Mouse (Mus musculus) liver, embryonic 14.5 days (tissue): Measurements from ENCODE around the gene Elk3. TPM values are rescaled to one million over a fixed set of nuclear protein-coding genes. Genes with fewer than 3 reads are reported as not detected.

Source experiments
- ATAC-seq: fragments of 200-750 bp; cut with Nextera tagmentation; 2 replicates; pipeline ENCODE4 v1.8.0; 2017; ENCODE audit warnings: moderate number of reproducible peaks, mild to moderate bottlenecking, moderate library complexity; ENCODE audit not compliant: insufficient read depth
- DNase-seq, 3 experiments: peaks; one replicate each; pipeline ENCODE4 v3.0.0-alpha.2; 2012 to 2013; ENCODE audit warnings: low read depth in 3 of 3, low spot score in 3 of 3
- H3K27ac ChIP-seq: fragments of 300-500 bp; sonication (generic); 2 replicates; pipeline ENCODE4 v1.5.1; 2014; ENCODE audit warnings: moderate library complexity, mild to moderate bottlenecking, control low read depth, inconsistent platforms
- H3K27me3 ChIP-seq: fragments of 300-500 bp; sonication (generic); 2 replicates; pipeline ENCODE4 v1.6.1; 2014; ENCODE audit warnings: mild to moderate bottlenecking, low read length, moderate library complexity; ENCODE audit not compliant: control insufficient read depth, insufficient read depth
- H3K36me3 ChIP-seq: fragments of 300-500 bp; sonication (generic); replicated peaks from 2 replicates; pipeline ENCODE4 v1.6.1; 2014; ENCODE audit warnings: low read depth; ENCODE audit not compliant: control insufficient read depth, insufficient read depth
- H3K4me1 ChIP-seq, 2 experiments: fragments of 200-500 bp in 1 of 2; fragments of 300-500 bp in 1 of 2; sonication (generic) in 1 of 2; replicated peaks; 2 replicates each; pipeline ENCODE4 v1.6.1; 2012 to 2014; ENCODE audit warnings: antibody characterized with exemption in 1 of 2, inconsistent platforms in 1 of 2, low read length in 1 of 2; ENCODE audit not compliant: control insufficient read depth in 2 of 2, insufficient read depth in 2 of 2
- H3K4me2 ChIP-seq: fragments of 300-500 bp; sonication (generic); 2 replicates; pipeline ENCODE4 v1.6.1; 2014; ENCODE audit warnings: low read depth, mild to moderate bottlenecking, control low read depth, moderate library complexity
- H3K4me3 ChIP-seq, 2 experiments: fragments of 200-500 bp in 1 of 2; fragments of 300-500 bp in 1 of 2; sonication (generic) in 1 of 2; 2 replicates each; pipeline ENCODE4 v1.5.1; 2012 to 2014; ENCODE audit warnings: low read depth in 2 of 2, low read length in 2 of 2, mild to moderate bottlenecking in 2 of 2, control low read depth in 1 of 2, inconsistent platforms in 1 of 2, moderate library complexity in 1 of 2; ENCODE audit not compliant: insufficient read depth in 1 of 2
- H3K9ac ChIP-seq: fragments of 300-500 bp; sonication (generic); replicated peaks from 2 replicates; pipeline ENCODE4 v1.6.1; 2014; ENCODE audit warnings: mild to moderate bottlenecking, control low read depth, moderate library complexity
- H3K9me3 ChIP-seq: fragments of 300-500 bp; sonication (generic); 2 replicates; pipeline ENCODE4 v1.6.1; 2016; ENCODE audit warnings: low read length, mixed read lengths; ENCODE audit not compliant: control insufficient read depth
- CTCF ChIP-seq: IDR thresholded peaks from 2 replicates; pipeline ENCODE4 v1.5.1; 2016; ENCODE audit warnings: antibody characterized with exemption, low read depth, control low read depth
- EP300 ChIP-seq: IDR thresholded peaks from 2 replicates; pipeline ENCODE4 v1.6.1; 2016; ENCODE audit warnings: antibody characterized with exemption, low read depth
- WGBS: fragments of 180-500 bp; shearing (Covaris S2); extraction: QIAGEN DNeasy Blood & Tissue Kit; methylation state at CpG from one replicate; pipeline ENCODE4 v1.1.7; 2014; ENCODE audit not compliant: insufficient replicate concordance; 5-methylcytosine and 5-hydroxymethylcytosine counted together
- polyA plus RNA-seq, 2 experiments: library from polyadenylated mRNA; depleted of rRNA in 1 of 2; stranded (reverse) in 1 of 2; unstranded in 1 of 2; fragments of >200 nt; fragmentation: Nextera tagmentation in 1 of 2; extraction: Ambion mirVana in 1 of 2; gene quantifications; 2 replicates each; pipeline versions ENCODE4 v1.2.1 to v1.2.3; 2012 to 2014

Gene Elk3
- polyA plus RNA-seq, 2 experiments: 4.0 to 4.6 TPM

- Histone ChIP-seq H3K27me3 (no peaks in the 10 kb centered on the region), H3K36me3 (peaks cover 6% of the 10 kb centered on the region), H3K4me1 (no peaks in the 10 kb centered on the region), H3K9ac (no peak overlapping the region), H3K4me2 (no peak overlapping the region), H3K9me3 (no peaks in the 10 kb centered on the region), H3K4me3 (no peak overlapping the region), H3K27ac (no peak overlapping the region)
- no peak for ATAC-seq
- WGBS: 76% methylated on average over 6 of the region's 6 CpGs
- TF ChIP-seq EP300 (no peak), CTCF (no peak)
- no peak for DNase-seq
Measured at GRCm38 (mm10) chr10:93247902-93248301, 63.0 kb downstream of the Elk3 start.

- Histone ChIP-seq H3K4me1 (no peaks in the 10 kb centered on the region), H3K27ac (no peak overlapping the region), H3K4me3 (no peak overlapping the region), H3K9me3 (no peaks in the 10 kb centered on the region), H3K27me3 (no peaks in the 10 kb centered on the region), H3K9ac (no peak overlapping the region), H3K4me2 (no peak overlapping the region), H3K36me3 (peaks cover 6% of the 10 kb centered on the region)
- DNase-seq: no peak
- ATAC-seq: no peak
- TF ChIP-seq EP300 (no peak), CTCF (no peak)
- WGBS: 88% methylated on average over 12 of the region's 12 CpGs
Measured at GRCm38 (mm10) chr10:93247422-93247821, 63.5 kb downstream of the Elk3 start.

GRCm38 (mm10) chr10:93246185-93246920 is 64.6 kb downstream of the Elk3 start:
- H3K9me3 ChIP-seq: no peaks in the 10 kb centered on the region
- no peak overlapping the region for H3K9ac ChIP-seq
- 84% methylated on average over 7 of the region's 7 CpGs for WGBS
- H3K4me1 ChIP-seq: no peaks in the 10 kb centered on the region
- no peak overlapping the region for H3K4me3 ChIP-seq
- TF ChIP-seq CTCF (no peak), EP300 (no peak)
- peaks cover 10% of the 10 kb centered on the region for H3K36me3 ChIP-seq
- H3K4me2 ChIP-seq: no peak overlapping the region
- no peak overlapping the region for H3K27ac ChIP-seq
- ATAC-seq (no peak), DNase-seq (no peak)
- no peaks in the 10 kb centered on the region for H3K27me3 ChIP-seq

- H3K36me3 ChIP-seq: peaks cover 26% of the 10 kb centered on the region
- ATAC-seq (no peak), DNase-seq (no peak)
- no peak overlapping the region for H3K27ac ChIP-seq
- no peak overlapping the region for H3K4me2 ChIP-seq
- WGBS: 91% methylated on average over 10 of the region's 10 CpGs
- H3K4me3 ChIP-seq: no peak overlapping the region
- no peaks in the 10 kb centered on the region for H3K4me1 ChIP-seq
- no peak for TF ChIP-seq CTCF
- TF ChIP-seq EP300: no peak
- no peaks in the 10 kb centered on the region for H3K9me3 ChIP-seq
- no peak overlapping the region for H3K9ac ChIP-seq
- H3K27me3 ChIP-seq: no peaks in the 10 kb centered on the region
Measured at GRCm38 (mm10) chr10:93244209-93244705, 66.7 kb downstream of the Elk3 start.

- H3K4me2 ChIP-seq: no peak overlapping the region
- no peak overlapping the region for H3K9ac ChIP-seq
- ATAC-seq (no peak), DNase-seq (no peak)
- no peaks in the 10 kb centered on the region for H3K9me3 ChIP-seq
- WGBS: 50% methylated on average over 5 of the region's 5 CpGs
- H3K36me3 ChIP-seq: peaks cover 32% of the 10 kb centered on the region
- H3K4me3 ChIP-seq: no peak overlapping the region
- H3K4me1 ChIP-seq: no peaks in the 10 kb centered on the region
- no peak overlapping the region for H3K27ac ChIP-seq
- TF ChIP-seq EP300: no peak
- TF ChIP-seq CTCF: no peak
- H3K27me3 ChIP-seq: no peaks in the 10 kb centered on the region
Measured at GRCm38 (mm10) chr10:93242861-93243260, 68.1 kb downstream of the Elk3 start.
